Mouse (Mus musculus) embryonic facial prominence, embryonic 15.5 days (tissue): ENCODE results near the gene Cox10. TPM values are rescaled to one million over a fixed set of nuclear protein-coding genes. Genes with fewer than 3 reads are reported as not detected.

ENCODE experiments used
- ATAC-seq: fragments of 200-750 bp; cut with Nextera tagmentation; 2 replicates; pipeline ENCODE4 v1.8.0; 2017; ENCODE audit warnings: low read depth, moderate TSS enrichment; ENCODE audit not compliant: insufficient number of reproducible peaks, low FRiP score, low TSS enrichment
- H3K27ac ChIP-seq: fragments of 300-500 bp; sonication (generic); replicated peaks from 2 replicates; pipeline ENCODE4 v1.5.1; 2015; ENCODE audit warnings: mild to moderate bottlenecking, inconsistent platforms
- H3K27me3 ChIP-seq: fragments of 300-500 bp; sonication (generic); 2 replicates; pipeline ENCODE4 v1.6.1; 2015; ENCODE audit warnings: inconsistent platforms
- H3K36me3 ChIP-seq: fragments of 300-500 bp; sonication (generic); 2 replicates; pipeline ENCODE4 v1.6.1; 2015; ENCODE audit warnings: mild to moderate bottlenecking, inconsistent platforms
- H3K4me1 ChIP-seq: fragments of 300-500 bp; sonication (generic); 2 replicates; pipeline ENCODE4 v1.6.1; 2015; ENCODE audit warnings: inconsistent platforms
- H3K4me2 ChIP-seq: fragments of 300-500 bp; sonication (generic); replicated peaks from 2 replicates; pipeline ENCODE4 v1.6.1; 2015; ENCODE audit warnings: mild to moderate bottlenecking, inconsistent platforms
- H3K4me3 ChIP-seq: fragments of 300-500 bp; sonication (generic); replicated peaks from 2 replicates; pipeline ENCODE4 v1.5.1; 2015; ENCODE audit warnings: mild to moderate bottlenecking, inconsistent platforms
- H3K9ac ChIP-seq: fragments of 300-500 bp; sonication (generic); 2 replicates; pipeline ENCODE4 v1.6.1; 2015; ENCODE audit warnings: inconsistent platforms
- H3K9me3 ChIP-seq: fragments of 300-500 bp; sonication (generic); replicated peaks from 2 replicates; pipeline ENCODE4 v1.6.1; 2016; ENCODE audit warnings: inconsistent platforms
- WGBS: fragments of 180-500 bp; shearing (Covaris S2); methylation state at CpG from one replicate; pipeline ENCODE4 v1.1.7; 2015; 5-methylcytosine and 5-hydroxymethylcytosine counted together
- polyA plus RNA-seq: library from polyadenylated mRNA; unstranded; fragments of >200 nt; fragmentation: Nextera tagmentation; extraction: Ambion mirVana; gene quantifications from 2 replicates; pipeline ENCODE4 v1.2.1, GENCODE M21; 2015

The Cox10 gene
- polyA plus RNA-seq, 1 experiment from 2014 or later: 21.6 TPM

DNA sequence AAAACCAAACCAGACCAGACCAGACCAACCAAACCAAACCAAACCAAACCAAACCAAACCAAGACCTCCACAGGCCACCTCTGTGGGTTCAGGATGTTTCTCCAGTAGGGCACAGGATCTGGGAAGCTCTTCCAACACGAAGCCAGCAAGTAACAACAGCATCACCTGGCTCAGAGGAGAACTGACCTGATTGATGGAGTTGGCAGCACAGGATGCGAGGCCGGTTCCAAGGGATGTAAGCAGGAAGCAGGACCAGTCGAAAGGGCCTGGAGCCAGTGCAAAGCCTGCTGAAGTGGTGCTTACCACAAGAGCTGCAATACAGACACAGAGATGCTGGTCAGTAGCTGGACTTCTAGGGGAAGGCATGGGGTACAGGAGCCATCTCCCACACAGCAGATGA is 34.2 kb downstream of the Cox10 start:
- Histone ChIP-seq H3K4me1 (no peaks in the 10 kb centered on the region), H3K27ac (no peak overlapping the region), H3K36me3 (no peaks in the 10 kb centered on the region), H3K4me2 (no peak overlapping the region), H3K27me3 (no peaks in the 10 kb centered on the region), H3K4me3 (no peak overlapping the region), H3K9me3 (no peaks in the 10 kb centered on the region), H3K9ac (no peak overlapping the region)
- ATAC-seq: no peak
- WGBS: 88% methylated on average over 4 of the region's 4 CpGs

GRCm38 (mm10) chr11:64044024-64044423 is 35.2 kb downstream of the Cox10 start:
- no peaks in the 10 kb centered on the region for H3K27me3 ChIP-seq
- H3K4me1 ChIP-seq: no peaks in the 10 kb centered on the region
- 52% methylated on average over 3 of the region's 3 CpGs for WGBS
- no peak for ATAC-seq
- H3K4me2 ChIP-seq: no peak overlapping the region
- no peak overlapping the region for H3K4me3 ChIP-seq
- no peaks in the 10 kb centered on the region for H3K36me3 ChIP-seq
- H3K9ac ChIP-seq: no peak overlapping the region
- H3K27ac ChIP-seq: no peak overlapping the region
- H3K9me3 ChIP-seq: no peaks in the 10 kb centered on the region

GRCm38 (mm10) chr11:64041281-64041680 is 38.0 kb downstream of the Cox10 start:
- Histone ChIP-seq H3K4me2 (no peak overlapping the region), H3K36me3 (no peaks in the 10 kb centered on the region), H3K4me3 (no peak overlapping the region), H3K27ac (no peak overlapping the region), H3K27me3 (no peaks in the 10 kb centered on the region), H3K9me3 (no peaks in the 10 kb centered on the region), H3K9ac (no peak overlapping the region), H3K4me1 (no peaks in the 10 kb centered on the region)
- no peak for ATAC-seq
- WGBS: 47% methylated on average over 7 of the region's 7 CpGs

DNA sequence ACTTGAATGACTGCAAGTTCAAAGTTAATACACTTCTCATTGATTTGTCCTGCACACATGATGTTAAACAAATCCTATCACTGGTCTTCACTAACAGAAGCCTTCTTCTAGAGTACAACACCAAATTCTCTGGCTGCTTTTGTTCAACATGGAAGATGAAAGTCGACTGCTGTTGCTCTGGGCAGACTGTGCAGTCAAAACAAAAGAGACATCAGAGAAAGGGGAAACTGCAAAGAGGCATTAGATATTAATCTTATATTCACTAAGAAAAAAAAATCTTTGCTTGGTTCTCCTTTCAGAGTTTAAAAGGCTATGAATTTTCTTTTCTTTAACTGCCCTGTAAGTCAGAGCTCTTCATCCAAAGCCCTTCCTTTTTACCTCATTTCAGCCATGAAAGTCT is 39.7 kb downstream of the Cox10 start:
- H3K9ac ChIP-seq: no peak overlapping the region
- H3K36me3 ChIP-seq: no peaks in the 10 kb centered on the region
- 31% methylated on average over 1 of the region's 1 CpGs for WGBS
- no peak for ATAC-seq
- H3K9me3 ChIP-seq: no peaks in the 10 kb centered on the region
- no peak overlapping the region for H3K4me3 ChIP-seq
- no peak overlapping the region for H3K4me2 ChIP-seq
- no peak overlapping the region for H3K27ac ChIP-seq
- no peaks in the 10 kb centered on the region for H3K27me3 ChIP-seq
- 0 out of 2 replicates have a peak, but pooled peaks cover 1% of the 10 kb centered on the region for H3K4me1 ChIP-seq

- 66% methylated on average over 15 of the region's 15 CpGs for WGBS
- Histone ChIP-seq H3K4me2 (no peak overlapping the region), H3K9me3 (no peaks in the 10 kb centered on the region), H3K36me3 (no peaks in the 10 kb centered on the region), H3K9ac (no peak overlapping the region), H3K4me3 (no peak overlapping the region), H3K27me3 (no peaks in the 10 kb centered on the region), H3K4me1 (0 out of 2 replicates have a peak, but pooled peaks cover 3% of the 10 kb centered on the region), H3K27ac (no peak overlapping the region)
- ATAC-seq: no peak
Measured at GRCm38 (mm10) chr11:64037471-64038125, 41.7 kb downstream of the Cox10 start.

DNA sequence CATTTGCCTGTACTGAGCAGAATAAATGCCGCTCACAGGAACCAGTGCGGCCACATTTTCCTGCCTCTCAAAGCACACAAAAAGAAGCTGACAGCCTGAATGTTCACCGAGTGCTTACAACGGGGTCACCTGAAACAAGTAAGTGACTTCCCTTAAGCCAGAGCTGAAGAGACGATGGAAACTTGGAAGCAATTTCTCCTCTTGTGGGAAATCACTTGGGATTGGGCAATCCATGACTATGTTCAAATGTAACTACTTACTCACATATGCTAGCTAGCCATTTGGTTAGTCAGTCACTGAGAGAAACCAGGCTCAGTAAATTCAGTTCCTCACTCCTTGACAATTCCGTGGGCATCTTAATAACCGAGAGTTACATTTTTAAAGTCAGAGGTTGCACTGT is 43.0 kb downstream of the Cox10 start:
- no peak overlapping the region for H3K4me2 ChIP-seq
- H3K9ac ChIP-seq: no peak overlapping the region
- H3K27me3 ChIP-seq: no peaks in the 10 kb centered on the region
- H3K4me3 ChIP-seq: no peak overlapping the region
- H3K9me3 ChIP-seq: no peaks in the 10 kb centered on the region
- WGBS: 77% methylated on average over 7 of the region's 7 CpGs
- ATAC-seq: no peak
- H3K27ac ChIP-seq: no peak overlapping the region
- 0 out of 2 replicates have a peak, but pooled peaks cover 3% of the 10 kb centered on the region for H3K4me1 ChIP-seq
- H3K36me3 ChIP-seq: no peaks in the 10 kb centered on the region

GRCm38 (mm10) chr11:64035709-64036108 is 43.6 kb downstream of the Cox10 start:
- H3K9me3 ChIP-seq: no peaks in the 10 kb centered on the region
- no peak for ATAC-seq
- no peak overlapping the region for H3K4me2 ChIP-seq
- no peak overlapping the region for H3K4me3 ChIP-seq
- H3K27me3 ChIP-seq: no peaks in the 10 kb centered on the region
- WGBS: 88% methylated on average over 4 of the region's 4 CpGs
- no peak overlapping the region for H3K27ac ChIP-seq
- 0 out of 2 replicates have a peak, but pooled peaks cover 3% of the 10 kb centered on the region for H3K4me1 ChIP-seq
- no peaks in the 10 kb centered on the region for H3K36me3 ChIP-seq
- H3K9ac ChIP-seq: no peak overlapping the region

DNA sequence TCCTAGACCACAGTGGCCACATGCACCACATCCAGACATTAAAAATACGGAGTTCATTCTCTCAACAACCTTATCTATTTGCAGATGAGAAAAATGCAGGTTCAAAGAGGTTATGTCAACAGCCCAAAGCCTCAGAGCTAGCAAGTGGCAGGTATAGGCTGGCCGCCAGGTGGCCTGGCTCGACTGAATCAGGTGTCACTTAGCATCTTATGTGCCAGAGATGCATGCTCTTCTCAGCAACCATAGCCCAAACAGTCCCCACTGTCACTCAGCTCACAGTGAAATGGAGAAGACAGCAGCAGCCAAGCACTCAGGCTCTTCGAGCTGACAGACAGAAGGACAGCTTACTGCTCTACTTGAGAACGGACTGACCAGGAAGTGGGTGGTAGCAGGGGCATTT is 44.6 kb downstream of the Cox10 start:
- H3K4me1 ChIP-seq: 0 out of 2 replicates have a peak, but pooled peaks cover 3% of the 10 kb centered on the region
- no peaks in the 10 kb centered on the region for H3K9me3 ChIP-seq
- no peak overlapping the region for H3K4me3 ChIP-seq
- ATAC-seq: no peak
- no peak overlapping the region for H3K27ac ChIP-seq
- H3K4me2 ChIP-seq: no peak overlapping the region
- H3K36me3 ChIP-seq: no peaks in the 10 kb centered on the region
- no peak overlapping the region for H3K9ac ChIP-seq
- H3K27me3 ChIP-seq: no peaks in the 10 kb centered on the region
- 73% methylated on average over 5 of the region's 5 CpGs for WGBS

GRCm38 (mm10) chr11:64027423-64027822 is 51.8 kb downstream of the Cox10 start:
- Histone ChIP-seq H3K27me3 (no peaks in the 10 kb centered on the region), H3K4me3 (no peak overlapping the region), H3K4me2 (no peak overlapping the region), H3K36me3 (no peaks in the 10 kb centered on the region), H3K9me3 (no peaks in the 10 kb centered on the region), H3K9ac (no peak overlapping the region), H3K4me1 (no peaks in the 10 kb centered on the region; the same call in 1 of the 2 replicates), H3K27ac (no peak overlapping the region)
- ATAC-seq: no peak
- WGBS: 57% methylated on average over 8 of the region's 8 CpGs

- H3K4me2 ChIP-seq: no peak overlapping the region
- H3K27me3 ChIP-seq: no peaks in the 10 kb centered on the region
- no peak overlapping the region for H3K4me3 ChIP-seq
- H3K9ac ChIP-seq: no peak overlapping the region
- no peak for ATAC-seq
- no peaks in the 10 kb centered on the region for H3K9me3 ChIP-seq
- WGBS: 67% methylated on average over 4 of the region's 4 CpGs
- no peaks in the 10 kb centered on the region; the same call in 1 of the 2 replicates for H3K4me1 ChIP-seq
- H3K27ac ChIP-seq: no peak overlapping the region
- no peaks in the 10 kb centered on the region for H3K36me3 ChIP-seq
Measured at GRCm38 (mm10) chr11:64025843-64026242, 53.4 kb downstream of the Cox10 start.

- H3K4me1 ChIP-seq: no peaks in the 10 kb centered on the region; the same call in 1 of the 2 replicates
- H3K9ac ChIP-seq: no peak overlapping the region
- no peak overlapping the region for H3K4me3 ChIP-seq
- ATAC-seq: no peak
- no peaks in the 10 kb centered on the region for H3K27me3 ChIP-seq
- 32% methylated on average over 7 of the region's 7 CpGs for WGBS
- no peaks in the 10 kb centered on the region for H3K36me3 ChIP-seq
- H3K27ac ChIP-seq: no peak overlapping the region
- H3K9me3 ChIP-seq: no peaks in the 10 kb centered on the region
- no peak overlapping the region for H3K4me2 ChIP-seq
Measured at GRCm38 (mm10) chr11:64024575-64024974, 54.7 kb downstream of the Cox10 start.

- Histone ChIP-seq H3K4me2 (no peak overlapping the region), H3K9me3 (no peaks in the 10 kb centered on the region), H3K4me3 (no peak overlapping the region), H3K9ac (no peak overlapping the region), H3K4me1 (no peaks in the 10 kb centered on the region; the same call in 1 of the 2 replicates), H3K36me3 (no peaks in the 10 kb centered on the region), H3K27me3 (no peaks in the 10 kb centered on the region), H3K27ac (no peak overlapping the region)
- ATAC-seq: no peak
- WGBS: 53% methylated on average over 15 of the region's 15 CpGs
Measured at GRCm38 (mm10) chr11:64023380-64023981, 55.8 kb downstream of the Cox10 start.
